Mouse (Mus musculus) intestine, embryonic 14.5 days (tissue): ENCODE measurements at regions not wholly inside any gene's neighbourhood (a gene's known extent, or its start where the extent isn't known, plus 50 kb on each side); places are given as distances from the start of the nearest gene placed in this dataset.

Experiments
- ATAC-seq: fragments of 200-750 bp; cut with Nextera tagmentation; replicated peaks from 2 replicates; pipeline ENCODE4 v1.8.0; 2017; ENCODE audit warnings: low read depth, moderate number of reproducible peaks, moderate TSS enrichment, moderate library complexity; ENCODE audit not compliant: low FRiP score, low TSS enrichment
- DNase-seq: peaks from one replicate; pipeline ENCODE4 v3.0.0-alpha.2; 2018; ENCODE audit warnings: low spot score
- H3K27ac ChIP-seq: fragments of 300-500 bp; sonication (generic); 2 replicates; pipeline ENCODE4 v1.5.1; 2014; ENCODE audit warnings: low read depth, mild to moderate bottlenecking, control low read depth
- H3K27me3 ChIP-seq: fragments of 300-500 bp; sonication (generic); replicated peaks from 2 replicates; pipeline ENCODE4 v1.6.1; 2014; ENCODE audit warnings: low read length, control low read depth; ENCODE audit not compliant: control insufficient read depth, insufficient read depth
- H3K36me3 ChIP-seq: fragments of 300-500 bp; sonication (generic); 2 replicates; pipeline ENCODE4 v1.6.1; 2014; ENCODE audit warnings: low read length, control low read depth; ENCODE audit not compliant: control insufficient read depth, insufficient read depth
- H3K4me1 ChIP-seq: fragments of 300-500 bp; sonication (generic); replicated peaks from 2 replicates; pipeline ENCODE4 v1.6.1; 2014; ENCODE audit warnings: low read length, control low read depth, mixed read lengths; ENCODE audit not compliant: control insufficient read depth, insufficient read depth
- H3K4me2 ChIP-seq: fragments of 300-500 bp; sonication (generic); 2 replicates; pipeline ENCODE4 v1.6.1; 2014; ENCODE audit warnings: low read length
- H3K4me3 ChIP-seq: fragments of 300-500 bp; sonication (generic); 2 replicates; pipeline ENCODE4 v1.5.1; 2014; ENCODE audit warnings: low read depth, low read length, control low read depth, mixed read lengths
- H3K9ac ChIP-seq: fragments of 300-500 bp; sonication (generic); 2 replicates; pipeline ENCODE4 v1.6.1; 2014; ENCODE audit warnings: mild to moderate bottlenecking, low read length
- H3K9me3 ChIP-seq: fragments of 300-500 bp; sonication (generic); 2 replicates; pipeline ENCODE4 v1.6.1; 2016; ENCODE audit warnings: low read length, control low read depth; ENCODE audit not compliant: control insufficient read depth
- WGBS: fragments of 180-500 bp; shearing (Covaris S2); extraction: QIAGEN DNeasy Blood & Tissue Kit; methylation state at CpG from one replicate; pipeline ENCODE4 v1.1.7; 2014; 5-methylcytosine and 5-hydroxymethylcytosine counted together

DNA sequence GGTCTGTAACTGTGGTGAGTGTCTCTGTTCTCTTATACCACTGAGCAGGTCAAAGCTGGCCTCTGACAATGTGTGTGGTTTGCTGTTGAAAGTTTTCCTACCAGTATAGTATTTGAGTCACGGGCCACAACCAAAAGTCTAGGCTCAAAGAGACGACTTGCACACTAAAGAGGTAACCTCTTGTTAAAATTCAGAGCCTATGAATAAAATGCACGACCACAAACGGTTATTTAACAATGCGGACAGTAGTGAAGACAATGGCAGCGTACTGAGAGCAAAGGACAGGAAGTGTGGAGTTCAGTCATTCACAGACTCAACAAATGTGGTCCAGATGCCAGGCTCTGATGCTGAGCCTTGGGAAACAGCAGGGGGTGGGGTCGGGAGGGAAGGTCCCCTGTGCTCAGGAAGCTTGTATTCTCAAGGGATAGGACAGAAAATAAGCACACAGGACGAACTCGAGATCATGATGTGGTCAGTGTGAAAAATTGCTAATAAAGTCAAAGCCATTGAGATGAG, 160.2 kb upstream of the Spdye4c start:
- Histone ChIP-seq H3K27ac (no peak overlapping the region), H3K9me3 (0 out of 2 replicates have a peak, but pooled peaks cover 4% of the 10 kb centered on the region), H3K4me2 (no peak overlapping the region), H3K4me3 (no peak overlapping the region), H3K27me3 (no peaks in the 10 kb centered on the region), H3K9ac (no peak overlapping the region), H3K36me3 (no peaks in the 10 kb centered on the region), H3K4me1 (peaks cover 15% of the 10 kb centered on the region)
- DNase-seq (no peak), ATAC-seq (no peak)
- 76% methylated on average over 9 of the region's 9 CpGs for WGBS

GRCm38 (mm10) chr2:128431751-128432150, 159.3 kb upstream of the Spdye4c start:
- no peak overlapping the region for H3K27ac ChIP-seq
- H3K4me3 ChIP-seq: no peak overlapping the region
- no peak overlapping the region for H3K9ac ChIP-seq
- peaks cover 15% of the 10 kb centered on the region for H3K4me1 ChIP-seq
- ATAC-seq (no peak), DNase-seq (no peak)
- H3K27me3 ChIP-seq: no peaks in the 10 kb centered on the region
- 86% methylated on average over 4 of the region's 4 CpGs for WGBS
- no peaks in the 10 kb centered on the region for H3K36me3 ChIP-seq
- H3K9me3 ChIP-seq: 0 out of 2 replicates have a peak, but pooled peaks cover 4% of the 10 kb centered on the region
- no peak overlapping the region for H3K4me2 ChIP-seq

DNA sequence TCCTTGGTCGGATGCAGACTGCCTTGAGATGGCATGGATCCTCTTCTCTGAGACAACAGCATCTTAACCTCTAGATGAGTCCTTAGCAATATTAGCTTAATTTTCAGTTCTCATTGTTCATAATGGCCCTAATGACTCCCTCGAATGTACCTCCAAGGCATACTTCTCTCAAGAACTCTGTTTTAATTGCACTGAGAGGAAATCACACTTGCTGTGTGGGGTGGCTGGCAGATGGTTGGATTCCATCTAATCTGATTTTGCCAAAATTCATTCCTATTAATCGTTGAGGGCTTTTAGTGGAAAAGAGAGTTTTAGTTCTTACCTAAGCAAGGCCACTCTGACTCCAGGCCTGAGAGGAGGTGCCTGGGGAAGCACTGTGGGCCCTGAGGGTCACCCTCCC, 158.3 kb upstream of the Spdye4c start:
- no peak overlapping the region for H3K27ac ChIP-seq
- no peak overlapping the region for H3K4me3 ChIP-seq
- ATAC-seq (no peak), DNase-seq (no peak)
- H3K4me1 ChIP-seq: peaks cover 15% of the 10 kb centered on the region
- 84% methylated on average over 3 of the region's 3 CpGs for WGBS
- H3K36me3 ChIP-seq: no peaks in the 10 kb centered on the region
- no peak overlapping the region for H3K4me2 ChIP-seq
- 0 out of 2 replicates have a peak, but pooled peaks cover 4% of the 10 kb centered on the region for H3K9me3 ChIP-seq
- H3K9ac ChIP-seq: no peak overlapping the region
- H3K27me3 ChIP-seq: no peaks in the 10 kb centered on the region

GRCm38 (mm10) chr2:128433553-128434081, 157.4 kb upstream of the Spdye4c start:
- no peak for DNase-seq
- Histone ChIP-seq H3K27ac (no peak overlapping the region), H3K4me2 (no peak overlapping the region), H3K9me3 (0 out of 2 replicates have a peak, but pooled peaks cover 4% of the 10 kb centered on the region), H3K4me3 (no peak overlapping the region), H3K9ac (no peak overlapping the region), H3K4me1 (peaks cover 17% of the 10 kb centered on the region), H3K36me3 (no peaks in the 10 kb centered on the region), H3K27me3 (no peaks in the 10 kb centered on the region)
- 81% methylated on average over 9 of the region's 9 CpGs for WGBS
- no peak for ATAC-seq

- Histone ChIP-seq H3K27me3 (no peaks in the 10 kb centered on the region), H3K4me1 (peaks cover 10% of the 10 kb centered on the region)
- no peak for DNase-seq
Measured at GRCm38 (mm10) chr2:128434200-128434977, 156.6 kb upstream of the Spdye4c start.

GRCm38 (mm10) chr2:128436378-128436777, 154.6 kb upstream of the Spdye4c start:
- no peak for DNase-seq
- ATAC-seq: no peak
- 95% methylated on average over 3 of the region's 3 CpGs for WGBS

More at GRCm38 (mm10) chr2:128434200-128434977, 156.6 kb upstream of the Spdye4c start:
- Histone ChIP-seq H3K27ac (no peak overlapping the region), H3K36me3 (no peaks in the 10 kb centered on the region), H3K4me2 (no peak overlapping the region), H3K9ac (no peak overlapping the region), H3K4me3 (no peak overlapping the region), H3K9me3 (0 out of 2 replicates have a peak, but pooled peaks cover 4% of the 10 kb centered on the region)
- ATAC-seq: no peak
- WGBS: 51% methylated on average over 11 of the region's 11 CpGs

GRCm38 (mm10) chr2:128437698-128438097, 153.3 kb upstream of the Spdye4c start:
- no peak overlapping the region for H3K27ac ChIP-seq
- H3K9ac ChIP-seq: no peak overlapping the region

More at GRCm38 (mm10) chr2:128436378-128436777, 154.6 kb upstream of the Spdye4c start:
- Histone ChIP-seq H3K4me1 (peaks cover 6% of the 10 kb centered on the region; the same call in 1 of the 2 replicates), H3K4me2 (no peak overlapping the region), H3K9me3 (0 out of 2 replicates have a peak, but pooled peaks cover 4% of the 10 kb centered on the region), H3K4me3 (no peak overlapping the region), H3K36me3 (no peaks in the 10 kb centered on the region), H3K27me3 (no peaks in the 10 kb centered on the region), H3K9ac (no peak overlapping the region), H3K27ac (no peak overlapping the region)

DNA sequence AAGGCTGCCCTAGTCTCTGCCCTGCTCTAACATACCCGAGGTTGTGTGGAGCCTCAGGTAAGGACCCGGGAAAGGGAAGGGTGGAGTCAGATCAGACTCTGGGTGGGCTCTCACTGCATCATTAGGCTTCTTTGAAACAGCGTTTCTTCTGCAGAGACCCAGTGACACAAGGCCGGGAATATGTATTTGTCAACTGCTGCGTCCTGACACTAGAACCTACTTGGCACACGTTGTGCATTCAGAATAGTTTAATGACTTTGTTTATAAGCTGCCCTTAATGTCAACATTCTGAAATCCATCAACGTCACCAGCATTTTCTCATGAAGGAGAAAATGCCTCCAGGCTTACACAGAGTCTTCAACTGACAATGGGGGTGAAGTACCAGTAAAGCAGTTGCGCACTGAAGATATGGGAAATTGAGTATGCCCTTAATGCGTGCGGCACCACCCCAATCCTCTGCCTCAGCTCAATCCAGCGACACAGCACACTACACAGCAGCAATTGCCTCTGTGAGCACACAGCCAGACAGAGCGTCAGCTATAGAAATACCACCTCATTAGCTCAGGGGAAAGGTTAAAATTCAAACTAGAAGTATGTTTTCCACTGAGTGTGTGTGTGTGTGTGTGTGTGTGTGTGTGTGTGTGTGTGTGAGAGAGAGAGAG, 152.7 kb upstream of the Spdye4c start:
- 47% methylated on average over 12 of the region's 12 CpGs for WGBS
- Histone ChIP-seq H3K9ac (no peak overlapping the region), H3K36me3 (no peaks in the 10 kb centered on the region), H3K4me1 (peaks cover 6% of the 10 kb centered on the region; the same call in 1 of the 2 replicates), H3K4me3 (no peak overlapping the region), H3K27me3 (no peaks in the 10 kb centered on the region), H3K27ac (no peak overlapping the region), H3K9me3 (0 out of 2 replicates have a peak, but pooled peaks cover 4% of the 10 kb centered on the region), H3K4me2 (no peak overlapping the region)
- DNase-seq: no peak
- ATAC-seq: no peak

More at GRCm38 (mm10) chr2:128437698-128438097, 153.3 kb upstream of the Spdye4c start:
- DNase-seq: no peak
- Histone ChIP-seq H3K9me3 (0 out of 2 replicates have a peak, but pooled peaks cover 4% of the 10 kb centered on the region), H3K4me1 (peaks cover 6% of the 10 kb centered on the region; the same call in 1 of the 2 replicates), H3K27me3 (no peaks in the 10 kb centered on the region), H3K4me2 (no peak overlapping the region), H3K4me3 (no peak overlapping the region), H3K36me3 (no peaks in the 10 kb centered on the region)
- WGBS: 41% methylated on average over 7 of the region's 7 CpGs
- no peak for ATAC-seq
